Mouse (Mus musculus) retina, embryonic 14.5 days (tissue): ENCODE data around the gene Dscaml1.
A peak's percentile ranks its signal among the peaks of the same experiment; 100 is the strongest.

ENCODE experiments used
- DNase-seq: peaks from one replicate; pipeline ENCODE4 v3.0.0-alpha.2; 2015; ENCODE audit warnings: low spot score

Gene Dscaml1

GRCm38 (mm10) chr9:45507482-45507881 is 81.1 kb downstream of the Dscaml1 start:
- no peak for DNase-seq

GRCm38 (mm10) chr9:45510806-45511546 is 84.5 kb downstream of the Dscaml1 start:
- DNase-seq: no peak

- no peak for DNase-seq
These were observed 91.7 kb downstream of the Dscaml1 start for GRCm38 (mm10) chr9:45517993-45518705.

DNA sequence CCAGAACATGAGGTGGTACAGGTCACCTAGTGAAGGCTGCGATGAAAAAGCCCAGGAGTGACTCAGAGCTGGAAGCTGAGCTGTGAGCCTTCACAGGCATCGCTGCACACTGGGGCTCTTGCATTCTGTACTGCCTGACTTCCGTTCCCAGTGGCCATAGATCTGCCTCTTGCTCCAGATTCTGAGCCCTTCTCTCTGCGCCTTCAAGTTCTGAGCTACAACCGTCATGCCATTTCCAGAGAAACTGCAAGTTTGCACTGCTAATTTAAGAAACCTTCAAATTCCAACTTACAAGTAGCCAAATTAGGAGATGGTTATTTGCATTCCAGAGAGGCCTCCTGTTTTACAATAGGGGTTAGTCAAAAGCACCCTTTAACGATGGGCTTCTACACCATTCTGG is 93.4 kb downstream of the Dscaml1 start:
- DNase-seq: no peak

DNA sequence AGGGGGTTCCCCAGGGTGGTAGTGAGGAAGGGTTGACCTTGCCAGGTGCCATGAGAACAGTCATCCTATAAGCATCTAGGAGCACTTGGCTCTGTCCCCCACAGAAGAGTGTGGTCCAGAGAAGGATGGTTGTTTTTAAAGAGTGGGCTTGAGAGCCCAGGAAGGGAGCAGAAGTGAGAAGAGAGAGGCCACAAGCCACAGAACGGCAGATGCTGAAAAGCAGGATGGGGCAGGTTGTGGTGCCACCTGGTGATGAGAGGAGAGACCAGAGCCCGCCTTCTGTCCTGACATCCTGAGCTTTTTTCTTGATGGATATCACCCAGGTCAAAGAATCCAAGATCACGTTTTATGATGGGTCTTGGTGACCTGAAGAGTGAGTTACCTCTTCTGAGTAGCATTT is 96.4 kb downstream of the Dscaml1 start:
- DNase-seq: no peak

- no peak for DNase-seq
These were observed 98.1 kb downstream of the Dscaml1 start for GRCm38 (mm10) chr9:45524505-45524904.

- DNase-seq: no peak
These were observed 106.8 kb downstream of the Dscaml1 start for GRCm38 (mm10) chr9:45533253-45533652.

GRCm38 (mm10) chr9:45534472-45534988 is 108.1 kb downstream of the Dscaml1 start:
- DNase-seq: peak; percentile 42

GRCm38 (mm10) chr9:45537649-45538048 is 111.2 kb downstream of the Dscaml1 start:
- DNase-seq: no peak

DNA sequence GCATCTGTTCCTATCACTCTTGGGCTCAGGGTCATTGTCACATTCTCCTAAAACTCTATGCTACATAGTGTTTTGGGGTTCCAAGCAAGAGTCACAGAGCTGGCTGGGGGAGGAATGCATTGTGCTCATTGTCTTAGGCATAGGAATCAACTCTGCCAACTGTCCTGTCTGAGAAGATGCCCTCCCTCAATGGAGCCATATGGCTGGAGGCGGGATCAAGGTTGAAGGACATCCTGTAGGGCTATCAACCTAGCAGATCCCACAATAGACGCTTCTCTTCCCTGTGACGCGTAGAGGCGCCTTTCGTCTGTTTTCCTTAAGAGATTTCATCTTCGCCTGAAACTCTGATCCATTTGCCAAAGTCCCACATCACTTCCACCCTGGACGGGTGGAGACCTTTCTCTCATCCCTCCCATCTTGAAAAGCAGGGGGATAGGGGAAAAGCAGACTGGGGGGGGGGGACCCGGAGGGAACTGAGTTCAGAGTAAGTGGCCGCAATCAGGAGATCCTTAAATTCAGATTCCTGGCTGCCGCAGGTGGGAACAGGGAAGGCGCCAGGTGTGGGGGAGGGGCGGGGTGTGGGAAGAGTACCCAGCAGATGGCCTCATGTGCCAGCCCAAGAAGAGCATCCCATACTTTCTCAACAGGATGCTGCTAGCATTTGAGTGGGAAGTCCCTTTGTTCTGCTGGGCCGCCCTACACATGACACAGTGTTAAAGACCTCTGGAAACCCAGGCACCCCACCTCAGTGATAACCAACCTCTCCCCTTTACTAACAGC is 113.0 kb downstream of the Dscaml1 start:
- DNase-seq: no peak

DNA sequence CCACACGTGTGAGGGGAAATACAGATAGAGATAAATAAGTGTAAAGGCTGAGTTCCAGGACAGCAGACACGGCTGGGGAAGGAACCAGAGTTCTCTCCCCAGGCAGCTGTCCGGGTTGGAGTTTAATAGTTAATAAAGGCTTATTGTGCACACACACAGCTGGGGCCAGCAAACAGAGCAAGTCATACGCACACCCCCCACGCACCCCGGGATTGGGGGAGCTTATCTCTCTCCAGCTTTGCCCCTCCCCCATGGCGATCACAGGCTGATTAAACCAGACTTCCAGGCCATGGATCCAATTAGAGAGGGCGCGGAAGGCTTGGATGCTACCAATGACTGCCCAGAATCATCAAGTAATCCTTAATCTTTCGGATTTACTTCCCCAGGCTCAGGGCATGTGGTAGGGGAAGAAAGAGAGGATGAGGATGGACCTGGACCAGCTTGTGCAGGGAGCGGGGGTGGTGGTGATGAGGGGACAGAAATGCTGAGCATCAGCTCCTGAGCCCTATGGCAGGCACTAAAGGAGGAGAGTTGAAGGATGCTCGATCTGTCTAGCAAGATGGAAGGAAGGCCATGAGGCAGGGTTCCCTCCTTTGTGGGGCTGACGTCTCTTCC is 119.7 kb downstream of the Dscaml1 start:
- peak; percentile 80 for DNase-seq

DNA sequence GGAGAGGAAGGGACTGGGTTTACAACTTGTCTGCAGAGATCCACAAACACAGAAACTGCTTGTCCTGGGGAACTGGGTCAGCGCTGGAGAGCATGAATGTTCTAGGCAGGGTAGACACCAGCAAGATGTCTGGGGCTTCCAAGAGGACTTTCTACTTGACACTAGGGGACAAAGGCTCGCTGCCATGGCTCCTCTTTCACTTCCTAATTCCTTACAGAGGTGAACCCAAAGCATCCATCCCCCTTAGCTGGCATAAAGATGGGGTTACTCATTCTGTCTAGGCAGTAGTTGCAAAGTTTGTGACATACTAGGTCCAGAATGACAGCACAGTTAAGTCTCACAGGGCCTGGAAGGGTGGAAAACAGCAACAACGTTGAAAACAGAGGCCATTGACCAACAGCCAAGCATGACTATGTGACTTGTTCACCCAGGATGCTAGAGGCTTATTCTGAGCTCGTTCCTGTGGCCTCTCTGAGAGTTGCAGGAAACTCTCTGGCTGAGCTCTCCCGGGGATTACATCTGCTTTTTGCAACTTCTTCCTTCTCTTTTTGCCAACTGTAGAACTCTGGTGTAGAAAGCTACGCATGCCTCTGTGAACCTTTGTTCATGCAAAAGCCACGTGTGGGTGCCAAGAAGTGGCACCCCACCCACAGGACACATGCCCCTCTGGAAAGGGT is 120.6 kb downstream of the Dscaml1 start:
- DNase-seq: no peak

- DNase-seq: no peak
These were observed 123.4 kb downstream of the Dscaml1 start for GRCm38 (mm10) chr9:45549796-45550195.

DNA sequence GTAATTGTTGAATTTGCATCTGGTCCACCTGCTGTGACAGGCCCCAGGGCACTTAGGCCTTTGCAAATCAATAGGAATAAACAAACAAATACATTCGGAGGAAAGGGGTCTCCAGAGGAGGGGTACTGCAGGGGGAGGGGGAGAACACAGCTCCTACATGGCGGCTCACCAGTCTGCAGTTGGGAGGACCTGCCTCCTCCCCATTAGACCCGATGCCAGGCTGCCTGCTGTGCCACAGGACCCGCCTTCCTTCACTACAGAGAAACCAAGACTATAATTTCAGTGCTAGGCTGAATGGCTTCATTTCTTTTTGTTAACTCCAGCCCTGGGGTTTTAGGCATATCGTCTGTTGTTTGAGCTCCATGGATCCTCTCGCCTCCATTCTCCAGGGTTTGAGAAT is 123.8 kb downstream of the Dscaml1 start:
- no peak for DNase-seq

DNA sequence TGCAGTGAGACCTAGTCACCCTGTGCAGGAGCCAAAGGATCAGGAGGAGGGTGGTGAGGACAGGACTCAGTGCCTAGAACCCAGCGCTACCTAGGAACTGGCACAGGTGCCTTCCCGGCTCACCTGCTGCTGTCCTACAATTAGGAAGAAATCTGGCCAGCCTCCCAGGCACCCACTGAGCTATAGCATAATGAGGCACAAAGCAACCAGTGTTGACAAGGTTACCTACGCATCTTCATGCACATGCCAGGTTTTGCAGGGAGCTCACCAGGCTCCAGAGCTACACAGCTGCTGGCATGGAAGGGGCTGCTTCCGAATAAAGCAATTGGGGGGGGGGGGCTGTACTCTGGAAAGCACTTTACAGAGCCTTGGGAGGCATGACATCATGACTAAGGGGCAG is 124.2 kb downstream of the Dscaml1 start:
- no peak for DNase-seq

- peak; percentile 55 for DNase-seq
These were observed 128.8 kb downstream of the Dscaml1 start for GRCm38 (mm10) chr9:45555036-45555826.

GRCm38 (mm10) chr9:45556882-45557281 is 130.5 kb downstream of the Dscaml1 start:
- no peak for DNase-seq

DNA sequence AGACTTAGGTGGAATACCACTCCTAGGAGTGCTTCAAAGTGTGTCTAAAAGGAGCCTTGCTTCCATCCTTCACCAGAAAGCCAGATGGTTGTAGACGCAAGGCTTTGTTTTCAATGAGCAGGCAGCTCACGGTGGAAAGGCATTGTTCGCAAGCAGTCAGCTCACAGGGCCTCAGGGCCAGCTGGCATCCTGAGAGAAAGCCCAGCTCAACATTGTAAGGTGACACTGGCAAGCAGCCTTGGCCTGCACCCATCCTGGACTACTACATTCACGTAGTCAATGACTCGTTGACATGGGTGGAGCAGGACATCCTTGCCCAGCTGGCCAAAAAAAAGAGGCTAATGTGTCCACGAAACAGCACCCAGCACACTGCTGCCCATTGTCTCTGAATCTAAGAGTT is 134.6 kb downstream of the Dscaml1 start:
- DNase-seq: peak; percentile 42

- no peak for DNase-seq
These were observed 140.6 kb downstream of the Dscaml1 start for GRCm38 (mm10) chr9:45566843-45567578.

DNA sequence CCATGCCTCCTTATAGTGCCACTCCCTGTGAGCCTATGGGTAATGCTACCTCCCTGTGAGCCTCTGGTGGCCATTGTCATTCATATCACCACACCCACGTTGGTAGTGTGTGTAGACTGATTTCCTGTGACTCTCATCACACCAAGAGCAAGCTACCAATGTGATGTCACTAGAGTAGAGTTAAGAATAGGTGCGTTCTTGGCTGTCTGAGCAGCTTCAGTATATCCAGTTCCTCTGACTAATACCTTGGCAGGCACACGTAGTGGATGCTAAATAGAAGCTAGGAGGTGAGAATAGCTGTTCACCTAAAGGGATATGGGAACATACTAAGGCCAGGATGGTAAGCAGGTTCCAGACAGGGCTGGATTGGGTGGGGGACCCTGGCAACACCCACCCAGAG is 143.3 kb downstream of the Dscaml1 start:
- no peak for DNase-seq
